Mouse (Mus musculus): ENCODE measurements around the gene Ston1. TPM values are rescaled to one million over a fixed set of nuclear protein-coding genes. Genes with fewer than 3 reads are reported as not detected.

Ston1 gene
- polyA plus RNA-seq, 1 experiment from 2014 or later: 11.5 TPM

DNA sequence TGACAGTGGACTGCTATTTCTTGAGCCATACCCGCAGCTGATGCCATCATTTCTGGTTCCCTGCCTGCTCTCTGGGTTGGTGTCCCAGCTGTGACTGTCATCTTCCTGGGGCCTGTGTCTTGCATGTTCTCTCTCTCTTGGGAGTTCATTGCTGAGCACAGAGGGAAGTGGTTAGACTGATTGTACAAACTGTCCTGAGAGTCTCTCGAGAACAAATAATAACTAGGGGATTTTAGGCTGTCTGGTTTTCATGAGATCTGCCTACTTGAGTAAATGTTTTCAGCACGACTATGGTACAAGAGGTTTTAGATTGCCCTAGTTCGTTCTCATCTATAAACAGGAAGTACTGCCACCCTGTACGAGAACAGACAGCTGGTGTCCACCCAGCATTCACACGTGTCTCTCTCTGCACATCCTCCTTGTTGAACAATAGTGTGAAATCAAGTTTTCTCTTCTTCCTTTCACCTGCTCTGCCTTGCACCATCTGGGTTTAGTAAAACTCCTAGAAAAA is 15.9 kb upstream of the Ston1 start:
- ATAC-seq (ENCODE audit: low FRiP score, low TSS enrichment): no peak
- WGBS: 65% methylated on average over 6 of the region's 6 CpGs

DNA sequence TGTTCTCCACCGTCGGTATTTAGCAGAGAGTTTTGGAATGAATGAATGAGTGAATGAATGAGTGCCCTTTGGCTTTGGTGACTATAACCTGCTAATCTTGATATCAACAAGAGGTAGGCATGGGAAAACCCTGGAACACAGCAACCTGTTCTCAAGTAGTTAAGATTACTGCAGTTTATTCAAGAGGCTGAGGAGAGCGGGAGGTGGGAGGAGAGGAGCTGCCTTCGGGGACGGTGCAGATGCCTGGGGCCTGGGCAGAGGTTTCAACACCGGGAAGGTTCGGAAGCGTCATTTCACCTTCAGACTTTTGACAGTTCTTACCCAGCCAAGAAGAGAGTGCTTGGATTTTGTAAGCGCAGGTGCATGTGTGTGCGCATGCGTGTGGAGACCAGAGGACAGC is 14.5 kb upstream of the Ston1 start:
- Histone ChIP-seq H3K4me2 (replicated peaks; ENCODE audit: low read depth, low read length) (no peak overlapping the region), H3K4me1 (ENCODE audit: control insufficient read depth, insufficient read depth, low read length) (no peaks in the 10 kb centered on the region), H3K9me3 (ENCODE audit: control insufficient read depth, low read length) (no peaks in the 10 kb centered on the region; the same call in 1 of the 2 replicates), H3K9ac (ENCODE audit: low read depth, low read length) (no peak overlapping the region), H3K27ac (ENCODE audit: low read depth, low read length) (no peak overlapping the region), H3K36me3 (ENCODE audit: control insufficient read depth, insufficient read depth, low read length) (peaks cover 49% of the 10 kb centered on the region), H3K27me3 (ENCODE audit: control insufficient read depth, insufficient read depth, low read length) (no peaks in the 10 kb centered on the region), H3K4me3 (ENCODE audit: low read length) (no peak overlapping the region)
- no peak for ATAC-seq (ENCODE audit: low FRiP score, low TSS enrichment)
- 72% methylated on average over 11 of the region's 11 CpGs for WGBS

More for the DNA sequence above, 15.9 kb upstream of the Ston1 start:
- H3K9ac ChIP-seq (ENCODE audit: low read depth, low read length): no peak overlapping the region
- no peak overlapping the region for H3K27ac ChIP-seq (ENCODE audit: low read depth, low read length)
- peaks cover 46% of the 10 kb centered on the region for H3K36me3 ChIP-seq (ENCODE audit: control insufficient read depth, insufficient read depth, low read length)
- H3K27me3 ChIP-seq (ENCODE audit: control insufficient read depth, insufficient read depth, low read length): no peaks in the 10 kb centered on the region
- no peak overlapping the region for H3K4me2 ChIP-seq (replicated peaks; ENCODE audit: low read depth, low read length)
- H3K4me3 ChIP-seq (ENCODE audit: low read length): no peak overlapping the region
- no peaks in the 10 kb centered on the region; the same call in 1 of the 2 replicates for H3K9me3 ChIP-seq (ENCODE audit: control insufficient read depth, low read length)
- H3K4me1 ChIP-seq (ENCODE audit: control insufficient read depth, insufficient read depth, low read length): no peaks in the 10 kb centered on the region

DNA sequence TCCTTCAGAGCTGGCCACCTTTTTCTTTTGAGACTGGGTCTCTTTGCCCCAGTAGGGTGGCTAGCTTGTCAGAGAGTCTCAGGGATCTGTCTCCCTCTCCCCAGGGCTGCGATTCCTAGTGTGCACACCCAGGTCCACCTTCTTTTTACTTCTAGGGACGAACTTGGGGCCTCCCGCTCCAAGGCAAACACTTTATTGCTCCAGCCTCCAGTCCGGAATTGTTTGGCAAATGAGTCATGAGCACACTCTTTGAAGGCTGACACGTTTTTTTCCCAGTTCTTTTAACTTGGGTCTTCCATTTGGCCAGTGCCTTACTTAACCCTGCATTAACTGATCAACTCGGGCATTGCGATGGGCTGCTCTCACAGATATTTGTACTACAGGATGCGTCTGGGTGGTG is 14.1 kb upstream of the Ston1 start:
- H3K9ac ChIP-seq (ENCODE audit: low read depth, low read length): no peak overlapping the region
- no peaks in the 10 kb centered on the region; the same call in 1 of the 2 replicates for H3K9me3 ChIP-seq (ENCODE audit: control insufficient read depth, low read length)
- peaks cover 53% of the 10 kb centered on the region for H3K36me3 ChIP-seq (ENCODE audit: control insufficient read depth, insufficient read depth, low read length)
- no peaks in the 10 kb centered on the region for H3K27me3 ChIP-seq (ENCODE audit: control insufficient read depth, insufficient read depth, low read length)
- WGBS: 52% methylated on average over 8 of the region's 8 CpGs
- H3K4me2 ChIP-seq (replicated peaks; ENCODE audit: low read depth, low read length): no peak overlapping the region
- ATAC-seq (ENCODE audit: low FRiP score, low TSS enrichment): no peak
- no peak overlapping the region for H3K27ac ChIP-seq (ENCODE audit: low read depth, low read length)
- H3K4me1 ChIP-seq (ENCODE audit: control insufficient read depth, insufficient read depth, low read length): no peaks in the 10 kb centered on the region
- no peak overlapping the region for H3K4me3 ChIP-seq (ENCODE audit: low read length)

DNA sequence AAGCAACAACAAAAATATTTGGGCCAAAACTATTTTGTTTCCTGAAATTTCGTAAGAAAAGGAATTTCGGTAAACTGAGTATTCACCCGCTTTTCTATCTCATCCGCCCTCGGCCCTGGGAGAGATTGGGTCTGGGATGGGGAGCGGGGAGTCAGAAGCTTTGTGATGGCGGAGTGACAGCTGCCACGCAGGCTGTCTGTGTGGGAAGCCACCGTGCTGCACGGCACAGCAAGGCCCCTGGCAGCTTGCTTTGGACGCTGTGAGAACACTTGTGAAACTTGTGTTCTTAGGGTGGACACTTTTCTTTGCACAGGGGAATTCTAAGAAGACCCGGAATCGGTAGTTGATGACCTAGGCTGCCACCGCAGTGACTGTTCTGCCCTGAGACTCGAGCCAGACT is 10.1 kb upstream of the Ston1 start:
- Histone ChIP-seq H3K9ac (ENCODE audit: low read depth, low read length) (no peak overlapping the region), H3K4me2 (replicated peaks; ENCODE audit: low read depth, low read length) (no peak overlapping the region), H3K27me3 (ENCODE audit: control insufficient read depth, insufficient read depth, low read length) (no peaks in the 10 kb centered on the region), H3K27ac (ENCODE audit: low read depth, low read length) (no peak overlapping the region), H3K36me3 (ENCODE audit: control insufficient read depth, insufficient read depth, low read length) (peaks cover 38% of the 10 kb centered on the region), H3K4me3 (ENCODE audit: low read length) (no peak overlapping the region), H3K4me1 (ENCODE audit: control insufficient read depth, insufficient read depth, low read length) (no peaks in the 10 kb centered on the region), H3K9me3 (ENCODE audit: control insufficient read depth, low read length) (no peaks in the 10 kb centered on the region; the same call in 1 of the 2 replicates)
- ATAC-seq (ENCODE audit: low FRiP score, low TSS enrichment): no peak
- 88% methylated on average over 15 of the region's 15 CpGs for WGBS

DNA sequence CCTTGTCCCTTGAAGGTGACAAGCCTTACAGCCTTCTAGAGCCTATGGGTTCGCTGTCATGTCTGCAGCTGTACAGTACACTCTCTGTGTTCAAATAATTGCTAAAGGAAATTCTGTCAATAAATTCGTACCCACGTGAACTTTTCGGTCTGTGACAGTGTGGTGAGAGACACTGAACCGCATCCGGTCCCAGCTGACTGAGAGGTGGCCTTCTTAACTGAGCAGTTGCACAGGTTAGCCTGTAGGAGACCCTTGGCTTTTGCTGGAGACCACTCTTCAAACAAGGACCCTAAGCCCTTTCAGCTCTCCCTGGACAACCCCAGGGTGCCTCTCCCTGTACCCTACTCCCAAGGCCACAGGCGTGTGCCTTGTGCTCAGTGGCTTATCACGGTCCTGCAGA is 9.3 kb upstream of the Ston1 start:
- no peak overlapping the region for H3K9ac ChIP-seq (ENCODE audit: low read depth, low read length)
- H3K4me3 ChIP-seq (ENCODE audit: low read length): no peak overlapping the region
- no peak overlapping the region for H3K4me2 ChIP-seq (replicated peaks; ENCODE audit: low read depth, low read length)
- 94% methylated on average over 8 of the region's 8 CpGs for WGBS
- H3K36me3 ChIP-seq (ENCODE audit: control insufficient read depth, insufficient read depth, low read length): peaks cover 37% of the 10 kb centered on the region
- no peaks in the 10 kb centered on the region for H3K27me3 ChIP-seq (ENCODE audit: control insufficient read depth, insufficient read depth, low read length)
- H3K4me1 ChIP-seq (ENCODE audit: control insufficient read depth, insufficient read depth, low read length): no peaks in the 10 kb centered on the region
- H3K27ac ChIP-seq (ENCODE audit: low read depth, low read length): no peak overlapping the region
- ATAC-seq (ENCODE audit: low FRiP score, low TSS enrichment): no peak
- no peaks in the 10 kb centered on the region; the same call in 1 of the 2 replicates for H3K9me3 ChIP-seq (ENCODE audit: control insufficient read depth, low read length)

DNA sequence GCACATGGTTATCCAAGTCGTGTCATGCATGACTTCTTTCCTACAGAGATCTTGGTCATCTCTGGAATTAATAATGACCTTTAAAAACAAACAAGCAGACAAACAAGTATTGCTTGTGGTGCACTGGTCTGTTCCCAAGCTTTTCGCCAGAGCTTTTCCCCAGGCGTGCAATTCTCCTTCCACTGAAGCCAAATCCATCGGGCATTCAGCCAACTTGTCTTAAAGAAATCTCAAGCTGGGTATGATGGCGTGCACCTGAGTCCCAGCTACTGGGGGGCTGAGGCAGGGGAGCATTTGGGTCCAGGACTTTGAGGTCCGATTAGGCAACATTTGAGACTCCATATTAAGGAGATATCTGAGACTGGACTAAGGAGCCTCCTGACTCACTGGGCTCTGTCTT is 7.2 kb upstream of the Ston1 start:
- peaks cover 24% of the 10 kb centered on the region for H3K36me3 ChIP-seq (ENCODE audit: control insufficient read depth, insufficient read depth, low read length)
- no peak overlapping the region for H3K9ac ChIP-seq (ENCODE audit: low read depth, low read length)
- no peaks in the 10 kb centered on the region for H3K9me3 ChIP-seq (ENCODE audit: control insufficient read depth, low read length)
- H3K4me3 ChIP-seq (ENCODE audit: low read length): no peak overlapping the region
- ATAC-seq (ENCODE audit: low FRiP score, low TSS enrichment): no peak
- no peak overlapping the region for H3K4me2 ChIP-seq (replicated peaks; ENCODE audit: low read depth, low read length)
- H3K4me1 ChIP-seq (ENCODE audit: control insufficient read depth, insufficient read depth, low read length): no peaks in the 10 kb centered on the region
- H3K27ac ChIP-seq (ENCODE audit: low read depth, low read length): no peak overlapping the region
- no peaks in the 10 kb centered on the region for H3K27me3 ChIP-seq (ENCODE audit: control insufficient read depth, insufficient read depth, low read length)
- WGBS: 87% methylated on average over 6 of the region's 6 CpGs

DNA sequence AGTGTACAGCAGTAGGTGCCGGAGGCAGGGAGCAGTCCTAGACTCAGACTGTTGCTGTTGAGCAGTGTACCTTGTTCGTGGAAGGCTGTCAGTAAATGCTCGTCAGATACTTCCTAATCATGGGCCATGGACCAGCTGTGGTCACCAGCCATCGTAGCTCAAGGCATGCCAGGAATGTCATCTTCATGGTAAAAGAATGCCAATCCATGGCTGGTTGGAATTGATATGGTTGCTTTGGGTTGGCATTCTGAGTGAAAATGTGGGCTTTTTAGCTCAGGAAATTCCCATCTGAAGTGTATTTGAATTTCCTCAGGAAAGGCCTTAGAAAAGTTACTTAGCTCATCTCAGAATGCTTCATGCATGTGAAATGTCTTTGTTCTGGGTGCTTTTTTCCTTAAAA is 2.4 kb upstream of the Ston1 start:
- Histone ChIP-seq H3K27me3 (ENCODE audit: control insufficient read depth, insufficient read depth, low read length) (no peaks in the 10 kb centered on the region), H3K4me3 (ENCODE audit: low read length) (no peak overlapping the region), H3K9me3 (ENCODE audit: control insufficient read depth, low read length) (no peaks in the 10 kb centered on the region), H3K36me3 (ENCODE audit: control insufficient read depth, insufficient read depth, low read length) (no peaks in the 10 kb centered on the region), H3K4me1 (ENCODE audit: control insufficient read depth, insufficient read depth, low read length) (peaks cover 3% of the 10 kb centered on the region; the same call in 1 of the 2 replicates), H3K9ac (ENCODE audit: low read depth, low read length) (no peak overlapping the region), H3K4me2 (replicated peaks; ENCODE audit: low read depth, low read length) (no peak overlapping the region), H3K27ac (ENCODE audit: low read depth, low read length) (no peak overlapping the region)
- ATAC-seq (ENCODE audit: low FRiP score, low TSS enrichment): no peak
- 89% methylated on average over 4 of the region's 4 CpGs for WGBS

DNA sequence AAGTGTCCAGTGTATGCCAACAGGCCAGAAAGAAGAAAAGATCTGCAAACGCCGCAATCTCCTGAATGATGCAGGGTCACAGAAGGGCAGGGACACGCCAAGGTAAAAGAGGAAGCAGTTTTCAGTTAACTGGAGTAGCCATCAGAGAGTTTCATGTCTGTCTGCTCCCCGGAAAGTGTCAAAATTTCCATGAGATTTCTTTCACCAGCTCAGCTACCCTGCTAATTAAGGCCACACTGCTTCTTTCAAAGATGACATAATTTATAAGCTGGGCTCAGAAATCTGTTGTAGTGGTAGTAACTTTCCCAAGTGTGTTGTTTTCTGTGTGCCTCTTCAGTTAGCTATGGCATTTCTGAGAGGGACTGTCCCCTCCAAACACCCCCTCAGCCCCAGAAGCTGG is 1.4 kb upstream of the Ston1 start:
- Histone ChIP-seq H3K36me3 (ENCODE audit: control insufficient read depth, insufficient read depth, low read length) (no peaks in the 10 kb centered on the region), H3K4me2 (replicated peaks; ENCODE audit: low read depth, low read length) (no peak overlapping the region), H3K27ac (ENCODE audit: low read depth, low read length) (no peak overlapping the region), H3K9ac (ENCODE audit: low read depth, low read length) (no peak overlapping the region), H3K4me3 (ENCODE audit: low read length) (no peak overlapping the region), H3K27me3 (ENCODE audit: control insufficient read depth, insufficient read depth, low read length) (no peaks in the 10 kb centered on the region), H3K9me3 (ENCODE audit: control insufficient read depth, low read length) (no peaks in the 10 kb centered on the region), H3K4me1 (ENCODE audit: control insufficient read depth, insufficient read depth, low read length) (peaks cover 3% of the 10 kb centered on the region; the same call in 1 of the 2 replicates)
- ATAC-seq (ENCODE audit: low FRiP score, low TSS enrichment): no peak
- 70% methylated on average over 4 of the region's 4 CpGs for WGBS

DNA sequence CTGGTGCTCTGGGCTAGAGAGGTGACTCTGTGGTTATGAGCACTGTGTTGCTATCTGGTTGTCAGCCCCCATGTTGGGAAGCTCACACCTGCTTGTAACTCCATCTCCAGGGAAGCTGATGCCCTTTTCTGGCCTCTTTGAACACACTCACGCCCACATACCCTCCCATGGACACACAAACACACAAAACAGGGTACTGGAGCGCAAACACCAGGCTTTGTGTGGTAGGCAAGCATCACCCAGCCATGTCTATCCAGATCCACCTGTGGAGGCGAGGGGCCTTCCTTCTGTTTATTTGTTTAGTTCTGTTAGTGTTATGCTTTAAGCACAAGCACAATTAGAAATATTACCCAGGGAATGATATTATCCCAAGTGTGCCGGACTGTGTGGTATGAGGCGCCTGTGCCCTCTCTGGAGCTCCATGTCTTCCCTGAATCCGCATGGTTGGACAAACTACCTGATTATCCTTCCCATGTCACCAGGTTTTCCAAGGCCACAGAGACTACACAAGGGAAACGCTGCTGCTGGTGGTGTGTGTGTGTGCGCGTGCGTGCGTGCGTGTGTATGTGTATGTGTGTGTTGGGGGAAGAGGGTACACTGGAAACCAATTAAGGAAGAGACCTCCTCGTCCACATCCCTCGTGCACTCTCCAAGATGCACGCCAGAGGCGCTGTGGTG is 801 bp upstream of the Ston1 start:
- peak overlapping the region; percentile 69 for H3K4me2 ChIP-seq (replicated peaks; ENCODE audit: low read depth, low read length)
- ATAC-seq (ENCODE audit: low FRiP score, low TSS enrichment): no peak
- H3K27ac ChIP-seq (ENCODE audit: low read depth, low read length): peak overlapping the region; percentile 81; the same call in 1 of the 2 replicates
- H3K4me1 ChIP-seq (ENCODE audit: control insufficient read depth, insufficient read depth, low read length): peaks cover 3% of the 10 kb centered on the region; the same call in 1 of the 2 replicates
- H3K4me3 ChIP-seq (ENCODE audit: low read length): peak overlapping the region; percentile 67
- H3K36me3 ChIP-seq (ENCODE audit: control insufficient read depth, insufficient read depth, low read length): no peaks in the 10 kb centered on the region
- WGBS: 32% methylated on average over 16 of the region's 16 CpGs
- no peaks in the 10 kb centered on the region for H3K27me3 ChIP-seq (ENCODE audit: control insufficient read depth, insufficient read depth, low read length)
- no peaks in the 10 kb centered on the region for H3K9me3 ChIP-seq (ENCODE audit: control insufficient read depth, low read length)
- H3K9ac ChIP-seq (ENCODE audit: low read depth, low read length): peak overlapping the region; percentile 69; the same call in 1 of the 2 replicates

Data from kidney, embryonic 14.5 days (tissue).